Mouse (Mus musculus) heart, postnatal 0 days (tissue): ENCODE measurements around the gene Twf2.

ENCODE experiments used
- CTCF ChIP-seq: IDR thresholded peaks from 2 replicates; pipeline ENCODE4 v1.5.1; 2016; ENCODE audit warnings: antibody characterized with exemption, control low read depth, low read depth
- EP300 ChIP-seq: IDR thresholded peaks from 2 replicates; pipeline ENCODE4 v1.6.1; 2016; ENCODE audit warnings: antibody characterized with exemption, low read depth

GRCm38 (mm10) chr9:106179964-106180363 is 22.9 kb upstream of the Twf2 start:
- TF ChIP-seq CTCF (no peak), EP300 (no peak)
